Mouse (Mus musculus): Measurements from ENCODE around the gene Slc46a3. TPM values are rescaled to one million over a fixed set of nuclear protein-coding genes. Genes with fewer than 3 reads are reported as not detected.
A peak's percentile ranks its signal among the peaks of the same experiment; 100 is the strongest.

Gene Slc46a3
- polyA plus RNA-seq, 1 experiment from 2014 or later, result 3.0 TPM

DNA sequence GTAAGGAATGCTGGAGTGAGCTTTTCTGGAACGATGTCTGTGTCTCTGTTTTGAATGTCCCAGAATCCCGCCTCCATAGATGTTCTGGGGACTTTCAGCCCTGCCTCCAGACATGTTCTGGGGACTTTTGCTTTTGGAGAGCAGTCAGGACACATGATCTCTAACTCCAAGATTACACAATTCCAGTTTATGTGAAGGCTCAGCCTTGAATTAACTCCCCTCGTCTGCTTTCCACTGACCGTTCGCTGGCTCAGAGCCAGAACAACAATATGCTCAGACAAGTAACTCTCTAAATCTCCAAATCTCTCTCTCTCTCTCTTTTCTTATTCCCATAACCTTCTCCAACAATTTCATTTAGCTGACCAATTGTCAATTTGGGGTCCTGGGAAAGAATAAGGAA is 47.3 kb downstream of the Slc46a3 start:
- no peaks in the 10 kb centered on the region for H3K36me3 ChIP-seq (ENCODE audit: insufficient read depth, low read length)
- H3K27me3 ChIP-seq (ENCODE audit: insufficient read depth, low read length), result no peaks in the 10 kb centered on the region
- TF ChIP-seq CTCF (IDR thresholded peaks at IDR 0.05; ENCODE audit: low read depth), result no peak
- H3K4me1 ChIP-seq (replicated peaks; ENCODE audit: insufficient read depth, low read length), result 0 out of 2 replicates have a peak, but pooled peaks cover 4% of the 10 kb centered on the region
- ATAC-seq (replicated peaks; ENCODE audit: low FRiP score, low read depth) (no peak), DNase-seq (ENCODE audit: low spot score) (peak; percentile 50)
- H3K27ac ChIP-seq, result no peak overlapping the region
- no peaks in the 10 kb centered on the region for H3K9me3 ChIP-seq (replicated peaks; ENCODE audit: low read length)
- WGBS, result 47% methylated on average over 5 of the region's 5 CpGs
- no peak overlapping the region for H3K4me2 ChIP-seq (ENCODE audit: low read length)
- no peak overlapping the region for H3K9ac ChIP-seq (ENCODE audit: low read depth, low read length)
- H3K4me3 ChIP-seq (replicated peaks; ENCODE audit: low read depth, low read length), result no peak overlapping the region

DNA sequence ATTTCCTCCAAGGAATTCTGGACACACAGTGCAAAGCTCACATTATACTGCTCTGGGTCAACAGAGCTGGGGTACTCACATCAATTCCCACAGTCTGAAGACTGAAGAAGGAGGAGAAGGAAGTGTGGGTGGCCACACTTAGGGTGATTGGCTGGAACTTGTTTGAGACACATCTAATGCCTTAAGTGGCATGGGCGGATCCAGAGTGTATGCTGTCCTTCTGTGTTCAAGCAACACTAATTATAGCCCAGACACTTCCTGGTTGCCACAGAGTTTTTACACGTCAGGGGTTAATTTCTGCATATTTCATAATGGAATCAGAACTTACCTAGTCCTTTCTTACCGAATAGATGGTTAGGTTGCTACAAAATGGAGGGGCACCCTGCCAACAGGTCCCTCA is 49.3 kb downstream of the Slc46a3 start:
- DNase-seq (ENCODE audit: low spot score), result no peak
- Histone ChIP-seq H3K27ac (no peak overlapping the region), H3K9ac (ENCODE audit: low read depth, low read length) (no peak overlapping the region), H3K4me3 (replicated peaks; ENCODE audit: low read depth, low read length) (no peak overlapping the region), H3K4me2 (ENCODE audit: low read length) (no peak overlapping the region), H3K4me1 (replicated peaks; ENCODE audit: insufficient read depth, low read length) (0 out of 2 replicates have a peak, but pooled peaks cover 4% of the 10 kb centered on the region), H3K27me3 (ENCODE audit: insufficient read depth, low read length) (no peaks in the 10 kb centered on the region), H3K36me3 (ENCODE audit: insufficient read depth, low read length) (no peaks in the 10 kb centered on the region), H3K9me3 (replicated peaks; ENCODE audit: low read length) (no peaks in the 10 kb centered on the region)
- 66% methylated on average over 3 of the region's 3 CpGs for WGBS
- no peak for TF ChIP-seq CTCF (IDR thresholded peaks at IDR 0.05; ENCODE audit: low read depth)
- ATAC-seq (replicated peaks; ENCODE audit: low FRiP score, low read depth), result no peak

DNA sequence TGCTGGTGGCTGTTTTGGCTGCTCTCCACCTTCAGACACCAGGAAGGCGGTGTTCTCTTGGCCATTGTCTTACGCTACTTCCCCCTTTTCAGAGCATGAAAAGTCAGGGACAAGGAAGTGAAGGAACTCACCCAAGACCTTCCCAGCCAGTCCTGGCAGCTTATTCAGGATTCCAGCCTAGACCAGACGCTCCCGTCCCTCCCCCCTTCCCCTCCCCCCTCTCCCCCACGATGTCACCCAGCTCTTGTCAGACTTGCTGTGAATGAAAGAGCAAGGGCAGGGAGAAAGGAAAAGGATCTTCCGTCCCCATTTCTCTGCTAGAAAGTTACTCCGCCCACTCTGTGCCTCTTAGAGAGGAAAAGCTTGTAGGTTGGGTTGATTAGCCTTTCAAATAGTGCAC is 51.3 kb downstream of the Slc46a3 start:
- 60% methylated on average over 7 of the region's 7 CpGs for WGBS
- Histone ChIP-seq H3K4me3 (replicated peaks; ENCODE audit: low read depth, low read length) (no peak overlapping the region), H3K9ac (ENCODE audit: low read depth, low read length) (no peak overlapping the region), H3K27ac (no peak overlapping the region), H3K9me3 (replicated peaks; ENCODE audit: low read length) (no peaks in the 10 kb centered on the region), H3K27me3 (ENCODE audit: insufficient read depth, low read length) (no peaks in the 10 kb centered on the region), H3K4me2 (ENCODE audit: low read length) (no peak overlapping the region), H3K36me3 (ENCODE audit: insufficient read depth, low read length) (no peaks in the 10 kb centered on the region), H3K4me1 (replicated peaks; ENCODE audit: insufficient read depth, low read length) (0 out of 2 replicates have a peak, but pooled peaks cover 4% of the 10 kb centered on the region)
- TF ChIP-seq CTCF (IDR thresholded peaks at IDR 0.05; ENCODE audit: low read depth), result no peak
- DNase-seq (ENCODE audit: low spot score) (no peak), ATAC-seq (replicated peaks; ENCODE audit: low FRiP score, low read depth) (no peak)

- 75% methylated on average over 12 of the region's 12 CpGs for WGBS
- TF ChIP-seq CTCF (IDR thresholded peaks at IDR 0.05; ENCODE audit: low read depth), result no peak
- H3K27me3 ChIP-seq (ENCODE audit: insufficient read depth, low read length), result no peaks in the 10 kb centered on the region
- no peak overlapping the region for H3K4me2 ChIP-seq (ENCODE audit: low read length)
- no peak overlapping the region for H3K9ac ChIP-seq (ENCODE audit: low read depth, low read length)
- DNase-seq (ENCODE audit: low spot score) (no peak), ATAC-seq (replicated peaks; ENCODE audit: low FRiP score, low read depth) (no peak)
- no peak overlapping the region for H3K27ac ChIP-seq
- no peaks in the 10 kb centered on the region for H3K36me3 ChIP-seq (ENCODE audit: insufficient read depth, low read length)
- H3K4me3 ChIP-seq (replicated peaks; ENCODE audit: low read depth, low read length), result no peak overlapping the region
- H3K9me3 ChIP-seq (replicated peaks; ENCODE audit: low read length), result no peaks in the 10 kb centered on the region
- H3K4me1 ChIP-seq (replicated peaks; ENCODE audit: insufficient read depth, low read length), result peaks cover 2% of the 10 kb centered on the region; the same call in 1 of the 2 replicates
These were observed 55.2 kb downstream of the Slc46a3 start for GRCm38 (mm10) chr5:147839418-147839817.

GRCm38 (mm10) chr5:147834841-147835500 is 59.6 kb downstream of the Slc46a3 start:
- Histone ChIP-seq H3K4me3 (replicated peaks; ENCODE audit: low read depth, low read length) (no peak overlapping the region), H3K27ac (no peak overlapping the region), H3K36me3 (ENCODE audit: insufficient read depth, low read length) (no peaks in the 10 kb centered on the region), H3K9ac (ENCODE audit: low read depth, low read length) (no peak overlapping the region), H3K4me1 (replicated peaks; ENCODE audit: insufficient read depth, low read length) (peaks cover 2% of the 10 kb centered on the region; the same call in 1 of the 2 replicates), H3K27me3 (ENCODE audit: insufficient read depth, low read length) (no peaks in the 10 kb centered on the region), H3K4me2 (ENCODE audit: low read length) (0 out of 2 replicates have a peak overlapping the region, but pooled peaks have one; percentile 18), H3K9me3 (replicated peaks; ENCODE audit: low read length) (no peaks in the 10 kb centered on the region)
- TF ChIP-seq CTCF (IDR thresholded peaks at IDR 0.05; ENCODE audit: low read depth), result no peak
- WGBS, result 8% methylated on average over 17 of the region's 17 CpGs
- ATAC-seq (replicated peaks; ENCODE audit: low FRiP score, low read depth) (no peak), DNase-seq (ENCODE audit: low spot score) (peak; percentile 64)

- 36% methylated on average over 14 of the region's 14 CpGs for WGBS
- no peak overlapping the region for H3K9ac ChIP-seq (ENCODE audit: low read depth, low read length)
- H3K4me1 ChIP-seq (replicated peaks; ENCODE audit: insufficient read depth, low read length), result peaks cover 2% of the 10 kb centered on the region; the same call in 1 of the 2 replicates
- H3K27me3 ChIP-seq (ENCODE audit: insufficient read depth, low read length), result no peaks in the 10 kb centered on the region
- H3K4me2 ChIP-seq (ENCODE audit: low read length), result no peak overlapping the region
- DNase-seq (ENCODE audit: low spot score) (no peak), ATAC-seq (replicated peaks; ENCODE audit: low FRiP score, low read depth) (no peak)
- H3K4me3 ChIP-seq (replicated peaks; ENCODE audit: low read depth, low read length), result no peak overlapping the region
- no peaks in the 10 kb centered on the region for H3K9me3 ChIP-seq (replicated peaks; ENCODE audit: low read length)
- H3K27ac ChIP-seq, result no peak overlapping the region
- no peaks in the 10 kb centered on the region for H3K36me3 ChIP-seq (ENCODE audit: insufficient read depth, low read length)
- TF ChIP-seq CTCF (IDR thresholded peaks at IDR 0.05; ENCODE audit: low read depth), result no peak
These were observed 61.8 kb downstream of the Slc46a3 start for GRCm38 (mm10) chr5:147832842-147833241.
